Mouse (Mus musculus) frontal cortex, adult (tissue): Measurements from ENCODE around the gene Mnat1.
"Not testable (repeated sequence)": the region's sequence is repeated elsewhere in the genome, so short reads cannot be mapped to it uniquely, and the experiment has no call there.

Source experiments
- ATAC-seq: cut with Nextera tagmentation; 2 replicates; pipeline ENCODE4 v1.9.2; 2017; ENCODE audit warnings: mild to moderate bottlenecking, moderate library complexity, mixed read lengths; ENCODE audit not compliant: low TSS enrichment

The Mnat1 gene

DNA sequence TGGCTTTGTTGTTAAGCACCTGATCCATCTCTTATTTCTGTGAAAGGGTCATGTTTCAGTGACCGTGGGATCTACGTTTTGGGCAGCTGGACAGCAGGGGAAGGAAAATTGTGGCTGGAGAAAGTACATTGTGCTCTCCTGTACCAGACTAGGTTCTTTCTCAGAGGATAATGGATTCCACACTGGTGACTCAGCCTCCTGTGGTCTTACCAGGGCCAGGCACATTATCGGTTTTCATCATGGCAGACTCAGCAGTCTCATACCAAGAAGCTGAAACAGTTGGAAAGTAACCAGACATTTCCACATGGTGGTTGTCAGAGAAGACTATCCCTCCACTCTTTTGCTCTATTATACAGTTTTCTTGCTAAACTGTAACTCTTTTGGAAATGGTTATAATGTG, 23.7 kb downstream of the Mnat1 start:
- ATAC-seq, result no peak

- not testable (repeated sequence) for ATAC-seq
Observed at GRCm38 (mm10) chr12:73151038-73151437, 27.5 kb downstream of the Mnat1 start.

- no peak for ATAC-seq
Observed at GRCm38 (mm10) chr12:73154150-73154549, 30.6 kb downstream of the Mnat1 start.

GRCm38 (mm10) chr12:73160341-73160740, 36.8 kb downstream of the Mnat1 start:
- ATAC-seq, result 0 out of 2 replicates have a peak, but pooled peaks have one; percentile 20

DNA sequence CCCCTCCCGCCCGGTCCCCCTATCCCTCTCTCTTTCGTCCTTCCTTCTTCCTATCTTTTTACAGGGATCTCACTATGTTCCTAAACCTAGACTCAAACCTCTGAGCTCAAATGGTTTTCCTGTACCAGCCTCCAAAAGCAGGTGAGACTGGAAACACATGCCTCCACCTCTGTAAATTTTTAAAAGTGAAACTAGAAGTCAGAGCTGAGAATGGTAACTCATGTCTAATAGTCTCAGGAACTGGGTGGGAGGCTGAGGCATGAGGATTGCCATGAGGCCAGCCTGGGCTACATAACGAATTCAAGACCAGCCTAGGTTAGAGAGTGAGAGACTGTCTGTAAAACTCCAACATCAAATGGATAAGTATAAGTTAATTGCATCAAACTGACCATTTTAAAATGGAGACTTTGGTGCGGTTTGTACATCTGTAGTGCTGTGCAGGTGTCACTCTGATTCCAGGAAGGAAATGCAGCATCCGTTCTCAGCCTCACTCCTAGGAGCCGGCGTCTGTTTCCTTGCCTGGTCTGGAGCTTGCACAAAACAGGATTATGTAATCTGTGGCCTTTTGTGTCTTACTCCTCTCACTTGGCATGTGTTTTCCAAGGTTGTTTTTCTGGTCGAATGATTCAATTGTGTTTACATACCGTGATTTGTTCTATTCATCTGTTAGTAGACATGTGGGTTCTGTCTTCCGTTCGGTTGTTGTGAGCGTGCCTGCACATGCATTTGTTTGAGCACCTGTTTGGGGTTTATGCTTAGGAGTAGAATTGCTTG, 39.1 kb downstream of the Mnat1 start:
- ATAC-seq, result no peak

- no peak for ATAC-seq
Observed at GRCm38 (mm10) chr12:73170794-73171193, 47.3 kb downstream of the Mnat1 start.

DNA sequence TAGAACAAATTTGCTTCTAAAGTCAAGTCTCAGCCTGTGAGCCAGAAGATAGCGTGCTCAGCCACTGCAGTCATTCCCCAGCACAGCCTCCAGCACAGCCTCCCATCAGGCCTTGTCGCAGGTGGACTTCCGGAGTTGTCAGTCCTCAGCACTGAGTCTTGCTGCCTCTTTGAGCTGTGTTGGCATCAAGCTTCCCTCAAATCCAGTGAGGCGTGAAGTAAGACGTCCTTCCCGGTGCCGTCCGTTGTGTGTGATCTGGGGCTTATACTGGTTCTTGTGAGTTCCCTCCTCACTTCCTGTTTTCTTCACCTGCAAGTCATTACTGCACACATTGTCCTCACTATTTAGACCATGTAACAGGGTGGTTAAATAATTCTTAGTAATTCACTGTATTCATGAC, 60.4 kb downstream of the Mnat1 start:
- no peak for ATAC-seq

GRCm38 (mm10) chr12:73197363-73197762, 73.8 kb downstream of the Mnat1 start:
- no peak for ATAC-seq

- ATAC-seq, result no peak
Observed at GRCm38 (mm10) chr12:73198451-73198850, 74.9 kb downstream of the Mnat1 start.

DNA sequence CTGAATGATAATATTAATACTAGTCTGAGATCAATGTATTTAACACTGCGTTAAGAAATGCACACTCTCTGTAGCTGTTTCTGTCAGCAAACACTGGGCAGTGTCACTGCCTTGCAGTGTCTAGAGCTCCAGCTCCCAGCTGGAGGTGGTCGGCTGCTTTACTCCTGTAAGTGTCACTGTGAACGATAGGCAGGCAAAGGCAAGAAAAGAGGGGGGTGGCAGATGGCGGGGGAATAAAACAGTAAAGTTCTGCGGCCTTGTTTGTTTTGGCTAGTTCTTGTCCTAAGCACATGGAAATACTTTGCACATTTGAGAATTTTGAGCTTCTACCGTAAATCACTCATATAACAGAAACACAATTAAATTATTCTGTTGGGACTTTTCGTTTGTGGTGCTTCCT, 75.9 kb downstream of the Mnat1 start:
- no peak for ATAC-seq

- ATAC-seq, result peak; percentile 31; the same call in 1 of the 2 replicates
Observed at GRCm38 (mm10) chr12:73201587-73201986, 78.1 kb downstream of the Mnat1 start.

DNA sequence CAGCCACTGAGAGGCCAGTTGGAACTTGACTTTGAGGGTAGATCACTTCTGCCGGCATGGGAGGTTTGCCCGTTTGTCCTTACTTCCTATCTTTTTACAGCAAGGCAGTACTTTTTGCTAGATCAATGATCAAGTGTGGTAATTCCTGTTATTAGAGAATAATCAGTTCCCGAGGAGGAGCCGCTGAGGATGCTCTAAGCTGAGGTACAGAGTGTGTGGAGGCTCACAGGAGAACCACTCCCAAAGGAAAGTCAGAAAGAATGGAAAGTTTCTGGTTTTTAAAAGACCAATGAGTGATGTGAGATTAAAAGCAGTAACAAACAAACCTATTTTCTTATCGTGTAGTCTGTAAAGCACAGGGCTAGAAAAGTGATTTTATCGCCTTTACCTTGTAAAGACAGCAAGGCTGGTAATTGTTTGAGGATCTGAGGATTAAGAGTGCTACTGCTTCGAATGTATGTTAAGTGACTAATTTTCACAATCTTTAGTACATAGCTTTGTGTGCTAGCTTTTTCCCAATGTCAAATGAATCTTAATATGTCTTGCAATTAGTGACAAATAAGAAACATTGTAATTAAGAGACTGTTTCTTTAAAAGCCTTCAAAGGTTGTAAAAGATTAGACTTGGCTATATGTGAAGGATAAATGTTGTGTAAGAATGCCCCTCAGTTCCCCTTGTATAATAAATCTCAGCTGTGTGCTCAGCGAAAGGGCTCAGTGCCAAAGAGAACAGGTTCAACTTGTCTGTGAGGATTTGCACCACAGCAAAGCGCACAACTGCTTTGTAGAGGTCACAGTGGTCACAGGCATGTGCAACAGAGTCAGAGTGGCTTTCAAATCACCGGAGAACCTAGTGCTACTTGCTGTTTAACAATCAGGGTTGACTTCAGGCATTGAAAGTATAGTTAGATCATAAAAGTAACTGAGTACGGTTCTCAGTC, 82.5 kb downstream of the Mnat1 start:
- ATAC-seq, result no peak

GRCm38 (mm10) chr12:73207008-73207407, 83.5 kb downstream of the Mnat1 start:
- no peak for ATAC-seq

DNA sequence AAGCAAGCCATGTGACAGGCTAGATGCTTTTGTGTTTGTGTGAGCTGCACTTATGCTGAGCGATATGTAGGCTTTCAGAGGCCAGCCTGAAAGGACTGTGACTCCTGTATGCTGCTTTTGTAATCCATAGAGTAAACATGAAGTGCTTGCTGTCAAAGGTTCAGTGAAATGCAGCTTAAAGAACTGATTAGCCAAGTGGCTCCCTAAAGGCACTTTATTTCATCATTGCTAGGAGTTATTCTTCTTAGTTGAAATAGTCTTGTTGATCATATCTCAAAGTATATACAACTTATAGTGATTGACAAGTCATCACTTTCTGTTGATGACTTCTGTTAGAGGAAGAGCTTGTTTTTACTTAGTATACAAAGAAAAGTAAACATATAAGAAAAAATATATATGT, 83.9 kb downstream of the Mnat1 start:
- no peak for ATAC-seq

GRCm38 (mm10) chr12:73208518-73208917, 85.0 kb downstream of the Mnat1 start:
- no peak for ATAC-seq

DNA sequence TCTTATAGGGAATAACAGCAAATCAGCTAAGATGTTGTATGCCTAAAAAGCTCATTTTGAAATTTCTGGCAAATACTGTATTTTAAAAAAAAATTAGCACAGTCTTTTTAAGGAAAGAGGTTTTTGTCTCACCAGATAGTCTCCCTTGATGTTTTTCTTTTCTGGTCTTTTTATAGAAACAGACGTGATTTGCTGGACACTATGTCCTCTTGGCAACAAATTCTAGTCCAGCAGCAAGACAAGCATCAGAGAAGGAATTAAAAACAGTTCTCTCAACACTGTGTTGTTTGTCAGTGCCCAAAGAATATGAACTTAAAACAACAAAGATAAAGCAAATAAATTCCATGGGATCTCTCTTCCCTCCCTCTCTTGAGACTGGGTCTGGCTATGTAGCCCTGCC, 85.6 kb downstream of the Mnat1 start:
- no peak for ATAC-seq

GRCm38 (mm10) chr12:73210454-73210853, 86.9 kb downstream of the Mnat1 start:
- no peak for ATAC-seq

DNA sequence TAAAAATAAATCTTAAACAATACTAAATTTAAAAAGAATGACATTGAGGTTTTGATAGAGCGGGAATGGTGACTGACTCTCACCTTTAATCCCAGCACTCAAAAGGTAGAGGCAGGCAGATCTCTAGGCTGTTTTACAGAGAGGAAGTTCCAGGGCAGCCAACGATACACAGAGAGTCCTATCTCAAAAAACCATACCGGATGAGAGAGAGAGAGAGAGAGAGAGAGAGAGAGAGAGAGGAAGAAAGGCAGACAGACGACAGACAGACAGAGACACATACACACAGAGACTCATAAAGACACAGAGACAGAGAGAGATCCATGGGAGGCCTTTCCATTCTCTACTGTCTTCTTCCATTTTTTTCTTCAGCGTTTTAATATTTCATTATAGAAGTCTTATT, 92.3 kb downstream of the Mnat1 start:
- no peak for ATAC-seq

GRCm38 (mm10) chr12:73218632-73219031, 95.1 kb downstream of the Mnat1 start:
- ATAC-seq, result no peak

GRCm38 (mm10) chr12:73221235-73221634, 97.7 kb downstream of the Mnat1 start:
- no peak for ATAC-seq

DNA sequence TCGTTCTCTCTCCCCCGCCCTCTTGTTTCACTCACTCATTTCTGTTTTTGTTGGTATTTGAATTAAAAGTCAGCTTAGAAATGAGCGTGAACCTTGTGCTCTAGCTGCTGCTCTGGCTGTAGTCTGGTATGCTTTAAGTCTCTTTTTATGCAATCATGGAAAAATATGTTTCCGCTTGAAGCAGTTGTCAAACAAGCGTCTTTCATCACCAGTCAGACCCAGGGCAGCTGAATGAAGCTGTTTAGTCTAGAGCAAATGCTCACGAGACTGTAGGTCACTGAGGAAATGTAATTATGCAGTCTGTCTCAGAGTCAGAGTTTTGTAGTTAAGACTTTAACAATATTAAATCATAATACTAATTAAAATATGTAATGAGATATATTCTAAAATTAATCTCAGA, 100.4 kb downstream of the Mnat1 start:
- ATAC-seq, result no peak

DNA sequence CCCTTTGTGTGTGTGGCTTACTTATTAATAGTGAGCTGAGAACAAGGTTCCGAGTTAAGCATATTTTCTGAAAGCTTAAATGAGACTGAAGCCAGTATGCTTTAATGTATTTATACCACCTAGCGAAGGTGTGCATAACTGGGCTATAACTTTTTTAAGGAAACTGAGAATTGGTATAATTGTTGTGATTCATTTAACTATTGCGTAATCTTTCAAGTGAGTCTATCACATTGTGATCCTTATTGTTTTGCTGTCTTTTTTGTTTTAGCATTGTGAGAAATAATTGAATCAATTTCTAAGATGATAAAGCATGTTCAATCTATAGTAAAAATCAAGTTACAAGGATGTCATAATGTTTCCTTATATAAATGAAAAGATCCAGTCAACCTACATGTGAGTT, 104.9 kb downstream of the Mnat1 start:
- ATAC-seq, result no peak

- ATAC-seq, result no peak
Observed at GRCm38 (mm10) chr12:73230196-73230595, 106.7 kb downstream of the Mnat1 start.
